Mouse (Mus musculus): ENCODE data around the gene Gm10251. TPM values are rescaled to one million over a fixed set of nuclear protein-coding genes. Genes with fewer than 3 reads are reported as not detected.

Gene Gm10251
- polyA plus RNA-seq (2012; rRNA removed; ENCODE audit: low replicate concordance), result not detected in 2 replicates

DNA sequence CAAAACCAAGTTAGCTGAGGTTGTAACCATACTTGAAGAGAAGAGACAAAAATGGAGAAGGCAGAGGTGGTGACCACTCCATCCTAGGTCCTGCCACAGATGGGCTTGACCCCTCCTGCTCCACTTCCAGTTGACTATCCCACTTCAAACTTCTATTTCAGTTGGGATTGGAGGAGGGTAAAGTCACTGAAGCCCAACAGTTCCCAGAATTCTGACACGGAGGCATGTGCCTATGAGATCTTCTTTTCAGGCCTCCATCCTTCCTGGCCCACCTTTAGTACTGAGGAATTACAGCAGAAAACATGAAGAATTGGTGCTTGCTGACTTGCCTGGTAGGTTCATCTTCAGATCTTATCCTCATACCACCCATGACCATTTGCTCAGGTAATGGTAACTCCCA lies at the start of gene Gm10251:
Gene Gm10251 (minus strand): TSS at position 101 of the 400 bp plus-strand sequence.

GRCm38 (mm10) chr14:6720151-6720550 lies 36.2 kb upstream of the Gm10251 start, which contains the start of gene Gm8050:
Gene Gm8050 (minus strand): TSS chr14:6720251.

DNA sequence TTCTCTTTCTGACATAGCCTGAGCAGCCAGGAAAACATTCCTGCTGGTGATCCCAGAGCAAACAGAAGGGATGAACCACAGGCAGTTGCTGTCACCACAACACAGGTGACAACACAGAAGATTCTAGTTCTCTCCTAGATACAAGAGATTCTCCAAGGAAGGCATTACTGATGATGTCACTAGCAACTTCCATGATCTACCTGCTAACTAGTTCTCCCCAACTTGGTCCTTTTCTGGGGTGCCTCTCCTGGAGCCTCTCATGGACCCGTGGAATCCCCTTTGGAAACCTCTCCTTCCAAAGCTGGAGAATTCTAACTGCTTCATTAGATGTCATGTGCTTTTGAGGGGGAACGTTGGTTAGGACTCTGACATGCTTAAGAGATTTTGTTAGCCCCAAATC lies 61.7 kb downstream of the Gm10251 start, which contains the start of gene Gm3460:
Gene Gm3460 (minus strand): TSS at position 101 of the 400 bp plus-strand sequence.

GRCm38 (mm10) chr14:6590513-6590912 lies 93.5 kb downstream of the Gm10251 start, which contains the start of gene Gm3629:
Gene Gm3629 (minus strand): TSS chr14:6590613.

Other genes with a start within 250 kb of the Gm10251 start
- gene Gm3594, start 239.6 kb downstream of the Gm10251 start, polyA plus RNA-seq (2012; rRNA removed; ENCODE audit: low replicate concordance), result not detected in 2 replicates
- not detected in 2 replicates for gene Gm8356, start 146.9 kb downstream of the Gm10251 start, polyA plus RNA-seq (2012; rRNA removed; ENCODE audit: low replicate concordance)
- 0.09 and 0.21 TPM in 2 replicates for gene Gm3629, start 93.6 kb downstream of the Gm10251 start, polyA plus RNA-seq (2012; rRNA removed; ENCODE audit: low replicate concordance)
- gene Gm3460, start 61.8 kb downstream of the Gm10251 start, polyA plus RNA-seq (2012; rRNA removed; ENCODE audit: low replicate concordance), result not detected in 2 replicates
- gene Gm8050, start 36.1 kb upstream of the Gm10251 start, polyA plus RNA-seq (2012; rRNA removed; ENCODE audit: low replicate concordance), result not detected in 2 replicates
- 0.07 and 0.34 TPM in 2 replicates for gene Gm3636, start 58.2 kb upstream of the Gm10251 start, polyA plus RNA-seq (2012; rRNA removed; ENCODE audit: low replicate concordance)
- not detected in 2 replicates for gene Gm8362, start 90.2 kb upstream of the Gm10251 start, polyA plus RNA-seq (2012; rRNA removed; ENCODE audit: low replicate concordance)
- gene Gm3642, start 156.1 kb upstream of the Gm10251 start, polyA plus RNA-seq (2012; rRNA removed; ENCODE audit: low replicate concordance), result not detected in 2 replicates
- gene Gm3667, start 205.8 kb upstream of the Gm10251 start, polyA plus RNA-seq (2012; rRNA removed; ENCODE audit: low replicate concordance), result not detected in 2 replicates